Mouse (Mus musculus): ENCODE data around the gene Acox2.

Acox2 gene

DNA sequence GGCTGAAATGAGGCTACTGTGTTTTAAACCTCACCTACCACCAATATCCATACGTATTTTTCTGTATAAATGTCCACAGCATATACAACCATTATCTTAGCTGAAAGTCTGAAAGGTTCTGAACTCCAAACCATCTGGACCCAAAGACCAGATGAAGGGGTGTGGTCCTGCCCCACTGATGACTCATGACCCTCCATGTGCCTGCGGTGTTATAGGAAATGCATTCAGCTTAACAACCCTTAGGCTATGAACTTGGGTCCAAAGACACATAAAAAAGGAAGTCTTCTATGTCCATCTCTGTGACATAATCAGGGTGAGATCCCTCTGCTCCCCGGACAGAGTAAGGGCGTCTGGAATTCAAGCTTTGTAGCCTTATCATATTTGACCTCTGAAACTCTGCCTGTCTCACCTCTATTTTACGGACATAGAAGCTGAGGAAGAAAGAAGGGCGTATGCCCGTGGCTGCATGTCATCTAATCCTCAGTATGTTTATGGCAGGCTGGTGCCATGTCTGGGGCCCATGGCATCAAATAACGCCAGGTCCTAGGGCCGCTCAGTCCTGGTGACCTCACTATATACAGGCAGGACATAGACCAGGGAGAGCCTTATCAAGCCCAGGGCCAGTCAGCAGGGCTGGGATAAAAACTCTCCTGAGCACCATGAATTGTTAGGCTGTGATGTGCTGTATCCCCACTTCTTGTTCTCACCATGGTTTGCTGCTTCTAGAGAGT is 8.8 kb downstream of the Acox2 start:
- DNase-seq (ENCODE audit: inconsistent age in 2 of 2, low spot score in 1 of 2) = no peak

DNA sequence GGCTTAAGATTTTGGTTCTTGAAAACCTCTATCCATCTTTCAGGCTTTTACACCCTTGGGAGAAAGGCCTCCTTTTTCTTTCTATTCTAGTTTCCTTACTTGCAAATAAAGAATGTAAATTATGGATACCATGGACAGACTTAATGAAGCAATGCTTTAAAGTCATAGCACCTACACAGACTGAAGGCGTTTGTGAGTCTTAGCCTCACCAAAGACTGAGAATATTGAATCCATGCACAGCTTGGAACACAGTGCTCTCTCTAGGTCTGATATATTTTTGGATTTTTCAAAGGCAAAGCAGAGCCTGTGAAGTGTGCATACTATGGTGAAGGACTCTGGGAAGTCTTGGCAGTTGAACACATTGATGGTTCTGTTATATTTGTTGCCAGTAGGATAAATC is 9.9 kb downstream of the Acox2 start:
- no peak for DNase-seq (ENCODE audit: inconsistent age in 2 of 2, low spot score in 1 of 2)

DNA sequence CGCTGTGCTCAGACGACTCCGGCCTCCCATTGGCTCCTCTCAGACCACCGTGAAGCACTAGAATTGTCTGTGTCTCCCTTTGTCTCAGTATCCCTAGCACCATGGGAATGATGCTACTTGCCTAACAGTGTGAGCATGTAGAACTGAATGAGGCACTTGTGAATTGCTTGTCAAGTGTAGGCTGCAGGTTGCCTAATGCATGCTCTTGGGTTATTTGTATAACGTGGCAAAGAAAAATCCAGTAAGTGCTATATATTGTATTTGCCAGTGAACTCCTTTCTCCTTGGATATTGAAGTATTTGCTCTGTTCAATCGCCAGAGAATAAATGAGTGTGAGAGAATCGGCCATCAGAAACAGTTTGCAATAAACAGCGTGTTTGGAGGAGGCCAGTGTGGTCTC is 12.3 kb downstream of the Acox2 start:
- no peak for DNase-seq (ENCODE audit: inconsistent age in 2 of 2, low spot score in 1 of 2)

DNA sequence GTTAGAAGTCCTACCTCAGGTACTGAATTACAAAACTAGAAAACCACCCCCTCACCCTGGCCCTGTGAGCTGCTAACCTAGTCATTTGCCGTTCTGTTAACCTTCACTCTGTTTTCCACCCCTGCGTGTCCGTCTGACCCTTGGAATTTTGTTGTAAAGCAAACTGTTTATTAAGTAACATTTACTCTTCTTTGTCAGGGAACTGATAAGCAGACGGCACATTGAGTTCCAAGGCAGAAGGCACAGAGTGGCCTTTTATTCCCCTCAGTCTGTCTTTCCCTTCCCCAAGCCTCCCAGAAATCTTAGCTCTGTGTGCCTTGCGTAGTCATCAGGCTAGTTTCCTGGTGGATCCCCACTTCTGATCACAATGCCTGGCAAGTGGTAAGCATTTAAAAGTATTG is 14.9 kb downstream of the Acox2 start:
- peak in 1 of 2 experiments; percentile 54 for DNase-seq (ENCODE audit: inconsistent age in 2 of 2, low spot score in 1 of 2)

DNA sequence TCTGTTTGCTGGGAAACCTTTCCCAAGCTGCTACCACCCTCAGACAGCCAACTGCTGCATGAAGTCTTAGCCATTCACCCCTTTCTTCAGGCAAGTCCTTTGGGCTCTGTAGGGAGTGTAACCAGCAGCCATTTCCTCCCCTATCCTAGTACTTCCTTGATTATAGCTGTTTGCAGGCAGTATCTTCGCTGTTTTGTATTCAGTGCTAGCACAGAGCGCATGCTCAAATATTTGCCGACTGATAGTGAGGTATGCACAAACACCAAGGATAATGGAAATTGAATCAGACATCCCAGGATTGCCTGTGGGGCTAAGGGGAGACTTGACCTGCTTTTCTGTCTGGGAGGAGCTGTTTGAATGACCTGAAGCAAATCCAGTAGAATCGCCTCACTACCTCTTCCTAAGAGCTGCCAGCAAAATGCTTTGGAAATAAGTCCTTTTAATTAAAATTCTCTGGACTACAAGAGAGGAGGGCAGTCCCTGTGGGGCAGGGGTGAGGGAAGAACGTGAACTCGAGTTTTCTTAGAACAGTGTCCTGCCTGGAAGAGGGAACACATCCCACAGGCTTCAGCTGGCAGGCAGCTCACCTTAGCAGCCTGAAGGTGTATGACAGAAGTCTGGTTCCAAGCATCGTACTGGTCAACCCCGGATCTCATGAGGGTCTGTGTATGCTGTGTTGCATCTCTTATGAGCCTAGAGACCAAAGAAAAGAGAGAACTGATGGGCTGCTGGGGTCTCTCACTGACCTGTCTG is 15.8 kb downstream of the Acox2 start:
- DNase-seq (ENCODE audit: inconsistent age in 2 of 2, low spot score in 1 of 2) = no peak

DNA sequence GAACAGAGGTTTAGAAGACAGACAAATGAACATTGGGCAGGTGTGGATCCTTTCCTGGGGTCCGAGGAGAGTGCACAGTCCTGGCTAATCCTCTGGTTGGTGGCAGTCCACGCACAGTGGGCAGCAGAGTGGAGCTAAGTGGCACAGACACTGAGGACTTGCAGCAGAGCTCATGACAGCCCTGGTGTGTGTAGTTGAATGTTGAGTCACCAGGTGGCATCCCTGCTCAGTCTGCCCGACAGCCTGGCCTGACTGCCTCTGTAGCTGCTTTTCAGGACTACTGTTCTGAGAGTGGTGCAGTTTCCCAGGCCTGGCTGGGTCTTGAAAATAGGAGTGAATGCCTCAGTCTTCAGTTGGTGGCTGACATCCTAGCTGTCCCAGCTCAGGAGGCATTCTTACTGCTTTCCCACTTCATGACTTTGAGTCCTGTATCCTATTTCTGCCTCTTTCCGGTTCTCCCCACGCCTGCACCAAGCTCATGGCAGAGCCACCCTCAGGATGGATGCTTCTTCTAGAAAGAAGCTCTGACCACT is 16.7 kb downstream of the Acox2 start:
- peak; percentile 40 to 54 for DNase-seq (ENCODE audit: inconsistent age in 2 of 2, low spot score in 1 of 2)

DNA sequence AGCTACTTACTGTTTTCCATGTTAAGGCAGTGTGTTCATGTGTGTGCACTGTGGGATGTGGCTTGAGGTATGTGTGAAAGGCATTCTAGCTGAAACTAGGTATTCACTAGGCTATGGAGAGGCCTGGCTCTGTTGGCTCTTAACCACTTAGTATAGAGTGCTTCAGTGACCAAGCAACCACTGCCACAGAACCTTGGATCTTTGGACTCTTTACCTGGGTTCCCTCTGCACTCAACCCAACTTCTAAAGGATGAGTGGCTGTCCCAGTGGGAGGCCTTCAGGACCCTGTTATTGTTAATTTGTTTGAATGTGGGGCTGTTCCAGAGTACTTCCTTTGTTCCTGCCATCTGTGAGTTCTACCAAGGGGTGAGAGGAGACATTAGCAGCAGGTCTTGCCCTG is 17.3 kb downstream of the Acox2 start:
- DNase-seq (ENCODE audit: inconsistent age in 2 of 2, low spot score in 1 of 2) = no peak

DNA sequence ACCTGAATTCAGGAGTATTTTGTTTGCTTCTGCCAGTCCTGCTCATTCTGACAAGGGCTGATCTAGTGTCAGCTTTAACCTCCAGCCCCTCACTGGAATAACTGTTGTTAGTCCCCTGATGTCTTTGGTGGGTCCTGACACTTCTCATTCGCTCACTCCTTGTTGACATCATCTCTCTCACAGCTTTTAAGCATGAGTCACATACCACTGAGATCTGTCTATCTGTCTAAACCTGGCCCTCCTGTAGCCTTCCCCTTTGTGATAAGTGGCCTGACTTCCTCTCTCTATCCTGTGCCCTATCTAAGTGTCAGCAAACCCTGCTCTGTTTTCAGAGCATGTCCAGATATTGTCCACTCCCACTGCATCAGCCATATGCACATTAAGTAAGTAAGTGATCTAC is 25.9 kb downstream of the Acox2 start:
- no peak for DNase-seq (ENCODE audit: inconsistent age in 2 of 2, low spot score in 1 of 2)

DNA sequence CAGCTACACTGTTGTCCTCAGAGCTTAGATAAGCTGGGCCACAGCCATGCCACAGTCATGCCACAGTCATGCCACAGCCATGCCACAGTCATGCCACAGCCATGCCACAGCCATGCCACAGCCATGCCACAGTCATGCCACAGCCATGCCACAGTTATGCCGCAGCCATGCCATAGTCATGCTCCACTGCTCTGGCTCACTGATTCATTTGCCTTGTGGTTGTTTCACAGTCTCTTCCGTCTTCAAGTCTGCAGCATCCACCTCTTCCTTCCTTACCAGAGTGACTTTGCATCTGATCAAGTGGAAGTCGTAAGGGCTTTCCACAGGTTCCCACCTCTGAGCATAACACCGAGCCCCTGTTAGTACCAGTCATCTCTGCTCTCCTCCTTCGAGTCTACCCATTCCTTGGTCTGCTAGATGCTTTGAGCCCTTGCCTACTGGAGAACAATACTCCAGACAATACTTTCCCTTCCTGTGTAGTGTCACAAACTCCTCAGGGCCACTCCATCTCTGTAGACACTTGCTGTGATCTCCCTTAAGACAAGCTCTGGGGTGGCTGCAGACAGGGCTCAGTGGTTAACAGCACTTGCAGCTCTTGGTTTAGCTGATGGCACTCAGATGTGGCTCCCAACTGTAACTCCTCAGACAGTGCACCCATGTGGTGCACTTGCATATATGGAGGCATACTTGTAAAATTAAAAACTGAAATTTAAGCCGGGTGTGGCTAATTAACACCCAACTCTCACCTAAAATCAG is 26.8 kb downstream of the Acox2 start:
- DNase-seq (ENCODE audit: inconsistent age in 2 of 2, low spot score in 1 of 2) = no peak

DNA sequence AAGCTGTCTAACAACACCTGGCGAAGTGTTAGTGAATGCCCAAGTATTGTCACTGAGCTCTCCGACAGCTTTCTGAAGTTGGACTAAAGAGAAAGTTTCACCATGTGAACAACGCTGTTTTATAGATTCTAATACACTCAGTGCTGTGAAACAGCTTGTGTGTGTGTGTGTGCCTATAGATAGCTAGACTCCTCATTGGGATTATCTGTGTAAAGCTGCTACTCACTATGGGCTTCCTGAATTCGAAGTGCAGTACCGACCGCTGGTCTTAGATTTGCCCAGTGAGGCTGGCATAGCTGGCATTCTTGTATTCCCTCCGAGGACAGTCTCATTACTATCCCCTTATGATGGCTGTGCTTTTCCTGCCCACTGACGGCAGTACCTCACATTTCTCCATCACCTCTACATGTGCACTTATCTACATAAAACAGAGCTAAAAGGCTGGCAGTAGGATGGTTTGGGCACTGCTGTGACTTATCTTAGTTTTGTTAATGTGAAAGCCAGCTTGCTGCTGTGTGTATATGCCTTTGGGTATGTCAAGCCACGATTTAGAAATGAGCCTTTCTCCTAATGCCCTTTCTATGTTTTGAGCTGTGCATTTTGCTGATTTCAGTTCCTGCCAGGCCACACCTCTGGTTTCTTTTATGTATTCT is 29.7 kb downstream of the Acox2 start:
- DNase-seq (ENCODE audit: inconsistent age in 2 of 2, low spot score in 1 of 2) = no peak

DNA sequence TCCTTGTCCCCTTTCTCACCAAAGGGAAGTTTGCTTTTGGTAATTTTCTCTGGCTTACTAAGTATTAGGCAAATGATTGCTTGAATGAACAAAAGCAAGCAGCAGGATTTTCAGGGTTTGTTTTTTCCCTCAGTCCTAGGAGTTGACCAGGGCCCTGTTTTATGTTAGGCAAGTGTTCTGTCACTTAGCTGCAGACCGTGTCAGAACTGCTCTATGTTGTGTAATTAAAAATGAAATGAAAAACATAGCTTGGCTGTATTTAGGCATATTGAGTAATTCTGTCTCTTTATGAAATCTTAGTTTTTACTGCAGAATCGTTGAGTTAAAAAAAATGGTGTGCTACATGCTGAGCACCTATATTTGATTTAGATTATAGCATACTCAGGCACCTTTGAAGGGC is 34.3 kb downstream of the Acox2 start:
- DNase-seq (ENCODE audit: inconsistent age in 2 of 2, low spot score in 1 of 2) = no peak

DNA sequence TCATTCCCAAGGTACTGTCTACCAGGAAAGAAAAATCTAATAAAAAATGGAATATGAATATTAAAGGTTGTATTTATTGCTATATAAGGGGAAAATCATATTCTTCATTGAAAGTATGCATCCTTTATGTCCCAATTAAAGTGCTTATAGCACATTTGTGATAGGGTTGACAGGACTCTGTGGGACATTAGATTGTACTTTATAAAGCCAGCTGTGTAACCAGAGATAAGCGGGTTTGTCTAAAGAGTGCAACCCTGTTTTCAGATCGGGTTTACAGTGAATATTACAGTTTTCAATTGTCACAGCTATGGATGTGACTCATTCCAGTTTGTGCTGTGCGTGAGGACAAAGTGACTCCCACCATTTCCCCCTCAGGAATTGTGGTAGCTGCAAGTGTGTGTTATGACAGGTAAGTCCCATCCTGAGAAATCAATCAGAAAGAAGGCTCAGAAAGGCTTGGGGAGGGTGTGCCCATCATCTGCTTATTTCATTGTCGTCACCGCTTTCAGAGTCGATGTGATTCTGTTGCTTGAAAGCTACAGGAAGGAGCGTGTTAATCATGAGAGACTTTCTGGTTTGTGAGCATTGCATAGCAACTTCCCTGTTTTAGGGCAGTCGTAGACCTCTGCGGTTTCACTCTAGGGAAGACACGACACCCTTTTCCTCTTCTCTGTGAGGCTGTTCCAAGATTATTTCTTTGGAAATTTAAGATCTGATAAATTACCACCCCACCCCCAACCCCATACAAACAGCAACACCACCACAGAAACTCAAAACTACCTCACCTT is 35.5 kb downstream of the Acox2 start:
- no peak for DNase-seq (ENCODE audit: inconsistent age in 2 of 2, low spot score in 1 of 2)

DNA sequence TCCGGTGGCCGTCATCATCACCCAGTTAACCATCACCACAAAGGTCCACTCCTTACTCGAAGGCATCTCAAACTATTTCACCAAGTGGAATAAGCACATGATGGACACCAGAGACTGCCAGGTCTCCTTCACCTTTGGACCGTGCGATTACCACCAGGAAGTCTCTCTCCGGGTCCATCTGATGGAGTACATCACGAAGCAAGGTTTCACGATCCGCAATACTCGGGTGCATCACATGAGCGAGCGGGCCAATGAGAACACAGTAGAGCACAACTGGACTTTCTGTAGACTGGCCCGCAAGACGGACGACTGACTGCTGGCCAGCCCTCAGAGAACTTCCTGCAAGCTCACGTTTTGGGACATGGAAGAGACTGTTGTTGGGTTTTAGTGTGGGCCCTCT is 36.6 kb downstream of the Acox2 start:
- no peak for DNase-seq (ENCODE audit: inconsistent age in 2 of 2, low spot score in 1 of 2)

DNA sequence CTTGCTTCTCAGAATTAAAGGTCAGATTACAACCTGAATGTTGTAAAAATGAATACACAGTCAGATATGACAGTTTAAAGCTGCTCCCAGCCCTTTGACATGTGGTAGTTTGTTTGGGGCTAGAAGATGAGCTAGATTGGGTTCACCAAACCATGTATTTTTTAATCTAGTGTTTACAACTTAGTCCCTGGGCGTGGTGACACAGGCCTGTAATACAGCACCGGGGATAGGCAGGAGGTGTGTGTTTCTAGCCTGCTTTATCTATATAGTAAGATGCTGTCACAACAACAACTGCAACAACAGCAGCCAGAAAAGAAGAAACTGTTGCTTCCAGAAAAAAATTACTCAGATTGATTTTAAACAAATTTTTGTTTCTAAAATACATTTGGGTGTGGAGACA is 38.2 kb downstream of the Acox2 start:
- no peak for DNase-seq (ENCODE audit: inconsistent age in 2 of 2, low spot score in 1 of 2)

DNA sequence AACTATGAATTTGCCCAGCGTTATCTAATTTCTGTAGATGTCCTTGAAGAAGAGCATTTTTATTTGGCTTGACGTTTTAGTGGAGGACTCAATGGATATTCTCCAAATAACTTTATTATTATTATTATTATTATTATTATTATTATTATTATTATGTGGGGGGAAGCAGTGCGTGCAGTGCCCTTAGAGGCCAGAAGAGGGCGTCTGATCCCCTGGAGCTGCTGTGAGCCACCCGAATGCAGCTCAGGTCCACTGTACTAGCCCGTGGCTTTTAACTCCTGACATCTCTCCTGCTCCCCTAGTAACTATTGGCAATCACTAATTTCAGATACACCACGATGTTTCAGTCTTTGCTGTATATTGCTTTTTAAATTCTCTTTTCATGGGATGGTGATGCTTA is 38.8 kb downstream of the Acox2 start:
- DNase-seq (ENCODE audit: inconsistent age in 2 of 2, low spot score in 1 of 2) = no peak

DNA sequence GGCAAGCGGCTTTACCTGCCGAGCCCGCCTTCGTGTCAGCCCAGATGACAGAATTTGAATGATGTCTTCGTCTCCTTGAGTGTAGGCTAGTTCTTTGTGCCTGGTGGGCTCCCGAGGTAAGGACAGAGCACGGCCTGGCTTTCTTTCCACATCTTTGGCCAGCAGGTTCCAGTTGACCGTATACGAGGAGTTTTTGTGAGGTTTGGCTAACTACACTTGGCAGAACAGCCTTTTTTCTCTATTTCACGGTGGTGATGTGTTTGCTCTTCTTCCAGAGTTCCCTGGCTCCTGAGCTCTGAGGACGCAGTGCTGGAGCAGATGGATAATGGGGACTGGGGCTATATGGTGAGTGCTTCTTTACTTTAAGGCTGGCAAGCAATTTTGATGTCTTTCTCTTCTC is 39.3 kb downstream of the Acox2 start:
- DNase-seq (ENCODE audit: inconsistent age in 2 of 2, low spot score in 1 of 2) = no peak

DNA sequence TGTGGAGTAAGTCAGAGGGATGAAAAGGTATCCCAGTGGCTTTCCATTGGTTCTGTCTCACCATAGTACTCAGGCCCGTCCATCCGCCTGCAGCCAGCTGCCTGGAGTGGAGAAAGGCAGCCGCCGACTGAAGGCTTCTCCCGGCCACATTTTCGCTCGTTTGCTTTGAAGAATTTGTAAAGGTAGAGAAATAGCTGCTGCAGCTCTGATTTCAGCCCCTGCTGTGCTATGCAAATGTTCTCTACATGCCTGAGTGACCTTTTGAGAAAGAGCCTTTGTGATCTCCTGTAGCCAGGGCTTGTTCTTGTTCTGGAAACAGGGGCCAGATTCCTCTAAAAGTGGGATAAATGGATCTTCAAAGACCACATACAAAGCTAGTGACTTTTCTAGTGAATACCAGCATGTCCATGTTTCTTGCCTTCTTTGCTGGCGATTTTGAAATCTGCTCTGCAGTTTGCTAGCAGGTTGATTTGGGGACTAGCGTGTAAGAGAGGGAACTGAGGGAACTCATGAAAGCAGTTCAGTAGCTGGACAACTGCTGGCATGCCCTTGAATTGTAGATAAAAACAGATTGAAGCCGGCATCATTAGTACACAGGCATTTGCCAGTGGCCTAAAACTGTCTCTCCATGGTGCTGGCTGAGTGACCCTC is 40.3 kb downstream of the Acox2 start:
- peak; percentile 42 to 69 for DNase-seq (ENCODE audit: inconsistent age in 2 of 2, low spot score in 1 of 2)

DNA sequence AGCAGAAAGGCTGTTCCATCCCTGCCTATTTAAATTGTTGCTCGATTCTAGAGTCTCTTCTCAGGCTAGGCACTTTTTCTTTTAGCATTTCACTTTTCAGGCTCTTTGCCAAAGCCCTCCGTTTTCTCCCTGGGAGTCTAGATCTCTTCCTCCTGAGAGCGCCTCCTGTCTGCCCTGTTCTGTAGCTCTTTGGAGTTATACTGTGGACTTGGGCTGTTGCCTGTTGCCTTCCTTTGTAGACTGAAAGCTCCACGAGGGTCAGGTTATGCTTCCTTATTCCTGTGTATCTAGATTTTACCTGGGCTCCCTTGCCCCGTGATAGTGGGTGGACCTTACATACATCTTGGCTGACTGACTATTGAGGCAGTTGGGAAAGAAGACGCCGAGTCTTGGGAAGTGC is 40.9 kb downstream of the Acox2 start:
- DNase-seq (ENCODE audit: inconsistent age in 2 of 2, low spot score in 1 of 2) = no peak

DNA sequence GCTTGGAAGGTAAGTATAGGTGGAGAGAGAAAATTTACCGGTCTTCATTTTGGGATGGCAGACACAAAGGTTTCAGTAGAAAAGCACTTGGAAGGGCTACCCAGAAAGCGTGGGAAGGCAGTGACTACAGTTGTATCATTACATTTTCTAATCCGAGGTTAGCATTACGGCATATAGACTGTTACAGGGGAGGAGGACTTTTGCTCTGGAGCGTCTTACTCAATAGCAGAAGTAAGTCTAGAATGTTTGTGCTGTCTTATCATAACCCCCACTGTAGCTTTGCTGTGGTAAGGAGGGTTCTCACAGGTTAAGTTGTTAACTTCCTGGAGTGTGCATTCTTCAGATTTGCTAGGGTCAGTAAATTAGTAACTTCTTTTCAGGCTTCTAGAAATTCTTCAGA is 43.1 kb downstream of the Acox2 start:
- DNase-seq (ENCODE audit: inconsistent age in 2 of 2, low spot score in 1 of 2) = no peak

DNA sequence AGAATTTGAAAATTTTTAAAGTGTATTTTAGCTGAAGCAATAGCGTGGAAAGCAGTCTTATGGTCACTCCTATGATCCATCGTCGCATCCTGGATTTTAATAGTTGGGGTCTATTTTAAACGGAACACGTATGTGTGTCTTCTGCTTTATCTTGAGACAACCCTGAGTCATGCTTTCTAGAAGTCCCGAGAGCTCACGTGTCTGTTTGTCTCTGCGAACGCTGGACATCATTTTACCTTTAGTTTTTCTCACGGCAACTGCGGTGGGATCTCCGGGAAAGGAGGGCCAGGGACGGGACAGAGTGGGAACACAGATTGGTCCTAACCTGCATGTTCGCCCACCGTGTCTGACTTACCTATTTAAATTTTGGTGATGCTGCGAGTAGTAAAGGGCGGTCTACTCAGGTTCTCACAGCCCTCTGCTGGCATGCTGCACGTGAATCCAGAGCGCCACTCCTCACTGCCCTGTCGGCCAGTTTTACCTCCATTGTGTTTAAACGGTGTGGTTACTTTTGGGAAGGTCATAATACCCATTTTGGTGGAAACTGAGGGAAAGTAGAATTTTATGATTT is 43.9 kb downstream of the Acox2 start:
- DNase-seq (ENCODE audit: inconsistent age in 2 of 2, low spot score in 1 of 2) = peak; percentile 19 to 60
